Mouse (Mus musculus) liver, embryonic 12.5 days (tissue): Measurements from ENCODE around the gene Llcfc1. TPM values are rescaled to one million over a fixed set of nuclear protein-coding genes. Genes with fewer than 3 reads are reported as not detected.

Experiments
- ATAC-seq: fragments of 200-750 bp; cut with Nextera tagmentation; 2 replicates; pipeline ENCODE4 v1.8.0; 2017; ENCODE audit warnings: moderate number of reproducible peaks, mild to moderate bottlenecking, moderate library complexity
- H3K27ac ChIP-seq: fragments of 300-500 bp; sonication (generic); 2 replicates; pipeline ENCODE4 v1.5.1; 2016; ENCODE audit warnings: mild to moderate bottlenecking
- H3K27me3 ChIP-seq: fragments of 300-500 bp; sonication (generic); replicated peaks from 2 replicates; pipeline ENCODE4 v1.6.1; 2016; ENCODE audit warnings: mild to moderate bottlenecking, moderate library complexity
- H3K36me3 ChIP-seq: fragments of 300-500 bp; sonication (generic); 2 replicates; pipeline ENCODE4 v1.6.1; 2016; ENCODE audit warnings: mild to moderate bottlenecking, moderate library complexity
- H3K4me1 ChIP-seq: fragments of 300-500 bp; sonication (generic); 2 replicates; pipeline ENCODE4 v1.6.1; 2016
- H3K4me2 ChIP-seq: fragments of 300-500 bp; sonication (generic); 2 replicates; pipeline ENCODE4 v1.6.1; 2016; ENCODE audit warnings: mild to moderate bottlenecking, moderate library complexity
- H3K4me3 ChIP-seq: fragments of 300-500 bp; sonication (generic); 2 replicates; pipeline ENCODE4 v1.5.1; 2016; ENCODE audit warnings: mild to moderate bottlenecking, moderate library complexity
- H3K9ac ChIP-seq: fragments of 300-500 bp; sonication (generic); 2 replicates; pipeline ENCODE4 v1.6.1; 2016; ENCODE audit warnings: mild to moderate bottlenecking, moderate library complexity
- H3K9me3 ChIP-seq: fragments of 300-500 bp; sonication (generic); replicated peaks from 2 replicates; pipeline ENCODE4 v1.6.1; 2016; ENCODE audit warnings: mild to moderate bottlenecking, moderate library complexity
- WGBS: fragments of 180-500 bp; shearing (Covaris S2); methylation state at CpG from one replicate; pipeline ENCODE4 v1.1.7; 2016; ENCODE audit not compliant: insufficient replicate concordance; 5-methylcytosine and 5-hydroxymethylcytosine counted together
- polyA plus RNA-seq: library from polyadenylated mRNA; unstranded; fragments of >200 nt; fragmentation: Nextera tagmentation; extraction: Ambion mirVana; gene quantifications from 2 replicates; pipeline ENCODE4 v1.2.1, GENCODE M21; 2016

Gene Llcfc1
- polyA plus RNA-seq: not detected in 2 replicates

DNA sequence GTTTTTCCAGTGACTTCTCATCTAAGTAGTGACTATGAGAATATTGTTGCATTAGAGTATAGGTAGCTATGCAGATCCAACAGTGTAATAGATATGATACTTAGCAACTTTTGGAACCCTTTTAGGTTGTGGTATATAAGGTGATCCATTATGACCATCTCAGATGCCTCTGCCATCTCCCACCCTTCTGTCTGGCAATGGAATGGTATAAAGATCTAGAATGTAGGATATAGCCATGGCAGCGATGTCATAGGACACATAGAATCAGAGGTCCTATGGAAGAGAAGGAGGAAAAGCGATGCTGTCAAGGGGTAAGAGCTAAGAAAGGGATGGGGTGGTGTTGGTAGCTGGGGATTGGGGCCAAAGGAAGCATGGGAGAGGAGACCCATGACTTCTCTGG, at the start of gene Llcfc1:
Llcfc1 (plus strand) TSS at position 301 of the 400 bp plus-strand sequence.
- Histone ChIP-seq H3K27ac (peak within 1 kb of the TSS; percentile 68), H3K9me3 (no peaks in the 10 kb centered on the region), H3K36me3 (peaks cover 50% of the 10 kb centered on the region), H3K4me3 (no peak within 1 kb of the TSS), H3K4me2 (no peak within 1 kb of the TSS), H3K9ac (no peak within 1 kb of the TSS), H3K4me1 (peaks cover 49% of the 10 kb centered on the region), H3K27me3 (peaks cover 6% of the 10 kb centered on the region)
- WGBS: 84% methylated on average over 2 of the region's 2 CpGs
- ATAC-seq: no peak

DNA sequence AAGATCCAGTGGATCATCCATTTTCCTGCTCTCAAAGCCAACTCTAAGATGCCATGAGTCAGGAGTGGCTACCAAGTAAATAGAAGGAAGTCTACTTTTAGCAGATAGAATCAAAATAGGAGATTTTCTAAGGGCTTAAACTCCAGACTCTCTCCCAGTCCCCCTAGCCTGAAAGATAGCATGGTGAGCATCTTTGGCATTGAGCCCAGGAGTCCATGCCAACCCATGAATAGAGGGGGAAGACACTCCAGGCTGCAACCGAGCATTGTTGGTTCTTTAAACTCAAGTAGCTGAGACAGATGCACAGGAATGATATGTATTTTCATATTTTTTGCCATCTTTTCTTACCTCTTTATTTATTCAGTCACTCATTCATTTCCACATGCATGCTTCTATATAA, 49.0 kb upstream of the Llcfc1 start:
- Histone ChIP-seq H3K27me3 (no peaks in the 10 kb centered on the region), H3K9me3 (no peaks in the 10 kb centered on the region), H3K9ac (no peak overlapping the region), H3K4me3 (no peak overlapping the region), H3K36me3 (no peaks in the 10 kb centered on the region), H3K27ac (no peak overlapping the region), H3K4me1 (no peaks in the 10 kb centered on the region), H3K4me2 (no peak overlapping the region)
- no peak for ATAC-seq
- WGBS: 52% methylated on average over 1 of the region's 1 CpGs

- Histone ChIP-seq H3K4me1 (no peaks in the 10 kb centered on the region), H3K27me3 (no peaks in the 10 kb centered on the region), H3K9ac (no peak within 1 kb of the TSS), H3K4me2 (no peak within 1 kb of the TSS), H3K4me3 (no peak within 1 kb of the TSS), H3K9me3 (no peaks in the 10 kb centered on the region), H3K27ac (no peak within 1 kb of the TSS), H3K36me3 (no peaks in the 10 kb centered on the region)
- 34% methylated on average over 5 of the region's 5 CpGs for WGBS
- no peak for ATAC-seq
Observed at GRCm38 (mm10) chr6:41636178-41636577, 48.1 kb upstream of the Llcfc1 start, which contains the start of gene Trpv6. Trpv6 (minus strand) TSS chr6:41636405.

DNA sequence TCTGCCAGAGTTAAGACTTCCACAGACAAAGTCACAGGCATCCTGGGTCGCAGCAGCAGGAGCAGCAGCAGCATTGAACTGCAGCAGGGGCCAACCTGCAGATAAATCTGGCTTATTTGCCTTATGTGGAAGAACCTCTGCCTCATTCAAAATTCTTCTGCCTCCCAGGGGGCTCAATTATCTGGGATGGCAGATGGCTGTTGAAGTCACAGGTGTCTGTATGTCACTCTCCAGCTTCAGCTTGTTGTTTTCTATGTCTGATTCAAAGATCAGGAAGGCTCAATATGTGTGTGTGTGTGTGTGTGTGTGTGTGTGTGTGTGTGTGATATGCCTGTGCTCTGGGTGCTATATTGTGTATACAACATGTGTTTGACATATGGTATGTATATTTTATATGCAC, 46.8 kb upstream of the Llcfc1 start:
- Histone ChIP-seq H3K9ac (no peak overlapping the region), H3K27ac (no peak overlapping the region), H3K9me3 (no peaks in the 10 kb centered on the region), H3K4me3 (no peak overlapping the region), H3K27me3 (no peaks in the 10 kb centered on the region), H3K36me3 (no peaks in the 10 kb centered on the region), H3K4me2 (no peak overlapping the region), H3K4me1 (no peaks in the 10 kb centered on the region)
- ATAC-seq: no peak
- 23% methylated on average over 1 of the region's 1 CpGs for WGBS

GRCm38 (mm10) chr6:41637927-41638506, 46.2 kb upstream of the Llcfc1 start:
- no peaks in the 10 kb centered on the region for H3K27me3 ChIP-seq
- H3K27ac ChIP-seq: no peak overlapping the region
- no peak overlapping the region for H3K9ac ChIP-seq
- H3K4me1 ChIP-seq: no peaks in the 10 kb centered on the region
- H3K4me3 ChIP-seq: no peak overlapping the region
- peak; percentile 37; the same call in 1 of the 2 replicates for ATAC-seq
- no peaks in the 10 kb centered on the region for H3K9me3 ChIP-seq
- no peak overlapping the region for H3K4me2 ChIP-seq
- H3K36me3 ChIP-seq: no peaks in the 10 kb centered on the region
- WGBS: 52% methylated on average over 6 of the region's 6 CpGs

- Histone ChIP-seq H3K9ac (no peak overlapping the region), H3K36me3 (no peaks in the 10 kb centered on the region), H3K27ac (no peak overlapping the region), H3K27me3 (no peaks in the 10 kb centered on the region), H3K9me3 (no peaks in the 10 kb centered on the region), H3K4me2 (no peak overlapping the region), H3K4me3 (no peak overlapping the region), H3K4me1 (no peaks in the 10 kb centered on the region)
- ATAC-seq: no peak
- WGBS: 73% methylated on average over 3 of the region's 3 CpGs
Observed at GRCm38 (mm10) chr6:41640449-41640848, 43.8 kb upstream of the Llcfc1 start.

- H3K9me3 ChIP-seq: no peaks in the 10 kb centered on the region
- H3K4me2 ChIP-seq: no peak overlapping the region
- H3K27ac ChIP-seq: no peak overlapping the region
- no peaks in the 10 kb centered on the region for H3K27me3 ChIP-seq
- no peak overlapping the region for H3K4me3 ChIP-seq
- H3K9ac ChIP-seq: no peak overlapping the region
- 62% methylated on average over 6 of the region's 6 CpGs for whole genome bisulfite sequencing
- no peak for ATAC-seq
- no peaks in the 10 kb centered on the region for H3K36me3 ChIP-seq
- H3K4me1 ChIP-seq: no peaks in the 10 kb centered on the region
Observed at GRCm38 (mm10) chr6:41641173-41641866, 42.9 kb upstream of the Llcfc1 start.

- no peaks in the 10 kb centered on the region for H3K4me1 ChIP-seq
- H3K4me3 ChIP-seq: no peak overlapping the region
- H3K36me3 ChIP-seq: no peaks in the 10 kb centered on the region
- H3K9ac ChIP-seq: no peak overlapping the region
- no peak for ATAC-seq
- H3K27ac ChIP-seq: no peak overlapping the region
- H3K27me3 ChIP-seq: no peaks in the 10 kb centered on the region
- no peaks in the 10 kb centered on the region for H3K9me3 ChIP-seq
- WGBS: 71% methylated on average over 4 of the region's 4 CpGs
- no peak overlapping the region for H3K4me2 ChIP-seq
Observed at GRCm38 (mm10) chr6:41642765-41643164, 41.5 kb upstream of the Llcfc1 start.

GRCm38 (mm10) chr6:41643227-41643626, 41.0 kb upstream of the Llcfc1 start:
- Histone ChIP-seq H3K9ac (no peak overlapping the region), H3K4me3 (no peak overlapping the region), H3K9me3 (no peaks in the 10 kb centered on the region), H3K27me3 (no peaks in the 10 kb centered on the region), H3K4me1 (no peaks in the 10 kb centered on the region), H3K4me2 (no peak overlapping the region), H3K36me3 (no peaks in the 10 kb centered on the region), H3K27ac (no peak overlapping the region)
- no peak for ATAC-seq
- 78% methylated on average over 3 of the region's 3 CpGs for WGBS

DNA sequence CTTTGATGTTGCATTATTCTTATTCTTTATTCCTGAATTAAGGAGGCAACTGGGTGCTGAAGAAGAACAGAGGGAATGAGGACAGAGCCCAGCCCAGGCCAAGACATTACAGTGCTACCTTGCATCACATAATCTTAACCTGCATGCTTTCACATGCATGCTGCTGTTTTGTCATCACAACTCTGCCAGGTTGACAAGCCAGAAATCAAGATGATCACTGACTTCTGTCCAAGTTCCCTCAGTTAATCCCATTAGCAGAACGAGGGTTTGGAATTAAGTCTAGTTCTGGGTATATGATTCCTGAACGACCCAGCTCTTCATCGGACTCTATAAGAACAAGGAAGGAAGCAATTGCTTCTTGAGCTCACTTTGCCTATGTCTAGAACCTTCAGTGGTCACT, 38.0 kb upstream of the Llcfc1 start:
- 58% methylated on average over 3 of the region's 3 CpGs for WGBS
- no peaks in the 10 kb centered on the region for H3K9me3 ChIP-seq
- H3K4me3 ChIP-seq: no peak overlapping the region
- H3K27ac ChIP-seq: no peak overlapping the region
- no peak overlapping the region for H3K9ac ChIP-seq
- no peak for ATAC-seq
- no peak overlapping the region for H3K4me2 ChIP-seq
- H3K36me3 ChIP-seq: no peaks in the 10 kb centered on the region
- H3K4me1 ChIP-seq: no peaks in the 10 kb centered on the region
- H3K27me3 ChIP-seq: no peaks in the 10 kb centered on the region

DNA sequence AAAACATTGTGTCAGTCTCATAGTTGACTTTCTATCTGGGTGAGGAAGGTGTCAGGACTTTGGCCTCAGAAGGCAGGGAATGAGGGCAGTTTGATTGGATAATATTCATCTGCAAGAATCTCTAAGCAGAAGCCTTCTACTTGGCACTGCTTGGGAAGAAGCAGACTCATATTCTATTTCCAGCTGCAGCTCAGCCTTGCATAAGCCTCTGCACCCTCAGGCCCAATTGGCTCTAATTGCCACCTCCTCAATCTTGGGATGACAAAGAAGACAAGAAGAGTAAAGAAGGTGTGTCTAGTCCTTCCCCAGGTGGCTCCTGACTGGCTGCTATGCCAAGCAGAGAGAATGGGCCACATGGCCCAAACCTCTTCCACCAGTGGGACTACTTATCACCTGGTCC, 37.6 kb upstream of the Llcfc1 start:
- Histone ChIP-seq H3K36me3 (no peaks in the 10 kb centered on the region), H3K27ac (no peak overlapping the region), H3K4me2 (no peak overlapping the region), H3K4me3 (no peak overlapping the region), H3K4me1 (no peaks in the 10 kb centered on the region), H3K27me3 (no peaks in the 10 kb centered on the region), H3K9me3 (no peaks in the 10 kb centered on the region), H3K9ac (no peak overlapping the region)
- ATAC-seq: no peak

- Histone ChIP-seq H3K4me1 (no peaks in the 10 kb centered on the region), H3K36me3 (no peaks in the 10 kb centered on the region), H3K4me3 (no peak overlapping the region), H3K9me3 (no peaks in the 10 kb centered on the region), H3K4me2 (no peak overlapping the region), H3K27ac (no peak overlapping the region), H3K9ac (no peak overlapping the region), H3K27me3 (no peaks in the 10 kb centered on the region)
- no peak for ATAC-seq
- WGBS: 47% methylated on average over 5 of the region's 5 CpGs
Observed at GRCm38 (mm10) chr6:41653173-41653572, 31.1 kb upstream of the Llcfc1 start.

DNA sequence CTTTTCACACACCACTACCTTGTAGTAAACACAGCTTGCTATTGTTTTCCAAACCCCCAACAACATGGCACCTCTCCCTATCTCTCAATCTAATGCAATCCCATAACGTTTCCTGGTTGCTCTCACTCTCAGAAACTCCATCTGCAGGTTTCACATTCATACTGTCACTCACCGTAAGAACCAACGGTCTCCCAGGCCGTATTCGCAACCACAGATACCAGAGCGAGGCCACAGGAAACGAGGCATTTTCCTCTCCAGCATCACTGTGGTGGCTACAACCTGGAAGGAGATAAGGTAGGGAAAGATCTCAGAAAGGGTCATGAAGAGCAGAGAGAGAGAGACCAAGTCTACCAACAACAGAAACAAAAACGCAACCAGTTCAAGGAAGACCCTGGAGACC, 29.6 kb upstream of the Llcfc1 start:
- H3K9me3 ChIP-seq: no peaks in the 10 kb centered on the region
- no peak overlapping the region for H3K27ac ChIP-seq
- H3K4me1 ChIP-seq: no peaks in the 10 kb centered on the region
- no peaks in the 10 kb centered on the region for H3K36me3 ChIP-seq
- no peak for ATAC-seq
- H3K27me3 ChIP-seq: no peaks in the 10 kb centered on the region
- 27% methylated on average over 8 of the region's 8 CpGs for WGBS
- H3K4me2 ChIP-seq: no peak overlapping the region
- H3K9ac ChIP-seq: no peak overlapping the region
- H3K4me3 ChIP-seq: no peak overlapping the region
